Mouse (Mus musculus): ENCODE results near the gene Actn1. TPM values are rescaled to one million over a fixed set of nuclear protein-coding genes. Genes with fewer than 3 reads are reported as not detected.
"Not testable (repeated sequence)": the region's sequence is repeated elsewhere in the genome, so short reads cannot be mapped to it uniquely, and the experiment has no call there.

Actn1 gene
- polyA plus RNA-seq, 1 experiment from 2014 or later: 46.0 TPM

GRCm38 (mm10) chr12:80270924-80271323, 10.8 kb upstream of the Actn1 start:
- H3K27ac ChIP-seq (replicated peaks; ENCODE audit: low read depth, low read length): no peak overlapping the region

GRCm38 (mm10) chr12:80269303-80269702, 9.1 kb upstream of the Actn1 start:
- no peak overlapping the region for H3K27ac ChIP-seq (replicated peaks; ENCODE audit: low read depth, low read length)
- no peak overlapping the region for H3K4me2 ChIP-seq (ENCODE audit: low read depth, severe bottlenecking)
- no peak overlapping the region for H3K9ac ChIP-seq (ENCODE audit: low read length)
- no peaks in the 10 kb centered on the region for H3K27me3 ChIP-seq (ENCODE audit: control insufficient read depth, insufficient read depth, low read length)
- peaks cover 6% of the 10 kb centered on the region for H3K4me1 ChIP-seq (ENCODE audit: control insufficient read depth, insufficient read depth, low read length)
- WGBS: 77% methylated on average over 2 of the region's 2 CpGs
- no peaks in the 10 kb centered on the region for H3K9me3 ChIP-seq (ENCODE audit: control insufficient read depth, low read length)
- no peak for DNase-seq (ENCODE audit: low spot score)
- ATAC-seq (ENCODE audit: insufficient number of reproducible peaks, low FRiP score, low TSS enrichment, low read depth): no peak
- no peaks in the 10 kb centered on the region for H3K36me3 ChIP-seq (ENCODE audit: control insufficient read depth, insufficient read depth, low read length)
- no peak overlapping the region for H3K4me3 ChIP-seq (ENCODE audit: low read depth, low read length)

More at GRCm38 (mm10) chr12:80270924-80271323, 10.8 kb upstream of the Actn1 start:
- no peak overlapping the region for H3K4me3 ChIP-seq (ENCODE audit: low read depth, low read length)
- H3K36me3 ChIP-seq (ENCODE audit: control insufficient read depth, insufficient read depth, low read length): no peaks in the 10 kb centered on the region
- 0% methylated on average over 3 of the region's 3 CpGs for WGBS
- DNase-seq (ENCODE audit: low spot score) (no peak), ATAC-seq (ENCODE audit: insufficient number of reproducible peaks, low FRiP score, low TSS enrichment, low read depth) (no peak)
- no peaks in the 10 kb centered on the region for H3K9me3 ChIP-seq (ENCODE audit: control insufficient read depth, low read length)
- no peak overlapping the region for H3K4me2 ChIP-seq (ENCODE audit: low read depth, severe bottlenecking)
- H3K4me1 ChIP-seq (ENCODE audit: control insufficient read depth, insufficient read depth, low read length): peaks cover 6% of the 10 kb centered on the region
- H3K27me3 ChIP-seq (ENCODE audit: control insufficient read depth, insufficient read depth, low read length): no peaks in the 10 kb centered on the region
- H3K9ac ChIP-seq (ENCODE audit: low read length): 0 out of 2 replicates have a peak overlapping the region, but pooled peaks have one; percentile 40

GRCm38 (mm10) chr12:80267962-80268361, 7.8 kb upstream of the Actn1 start:
- no peaks in the 10 kb centered on the region for H3K27me3 ChIP-seq (ENCODE audit: control insufficient read depth, insufficient read depth, low read length)
- no peak overlapping the region for H3K27ac ChIP-seq (replicated peaks; ENCODE audit: low read depth, low read length)
- H3K9me3 ChIP-seq (ENCODE audit: control insufficient read depth, low read length): no peaks in the 10 kb centered on the region
- WGBS: 87% methylated on average over 6 of the region's 6 CpGs
- H3K4me1 ChIP-seq (ENCODE audit: control insufficient read depth, insufficient read depth, low read length): peaks cover 6% of the 10 kb centered on the region
- H3K9ac ChIP-seq (ENCODE audit: low read length): no peak overlapping the region
- ATAC-seq (ENCODE audit: insufficient number of reproducible peaks, low FRiP score, low TSS enrichment, low read depth) (no peak), DNase-seq (ENCODE audit: low spot score) (no peak)
- no peaks in the 10 kb centered on the region for H3K36me3 ChIP-seq (ENCODE audit: control insufficient read depth, insufficient read depth, low read length)
- H3K4me3 ChIP-seq (ENCODE audit: low read depth, low read length): no peak overlapping the region
- H3K4me2 ChIP-seq (ENCODE audit: low read depth, severe bottlenecking): no peak overlapping the region

- H3K4me2 ChIP-seq (ENCODE audit: low read depth, severe bottlenecking); H3K36me3 ChIP-seq (ENCODE audit: control insufficient read depth, insufficient read depth, low read length); H3K9me3 ChIP-seq (ENCODE audit: control insufficient read depth, low read length); ATAC-seq (ENCODE audit: insufficient number of reproducible peaks, low FRiP score, low TSS enrichment, low read depth); H3K27me3 ChIP-seq (ENCODE audit: control insufficient read depth, insufficient read depth, low read length); H3K9ac ChIP-seq (ENCODE audit: low read length); H3K4me1 ChIP-seq (ENCODE audit: control insufficient read depth, insufficient read depth, low read length); DNase-seq (ENCODE audit: low spot score); H3K27ac ChIP-seq (replicated peaks; ENCODE audit: low read depth, low read length); H3K4me3 ChIP-seq (ENCODE audit: low read depth, low read length): not testable (repeated sequence)
- WGBS: 85% methylated on average over 7 of the region's 7 CpGs
These were observed 4.2 kb upstream of the Actn1 start for GRCm38 (mm10) chr12:80264388-80264787.

GRCm38 (mm10) chr12:80260744-80261695, 849 bp upstream of the Actn1 start:
- Histone ChIP-seq H3K4me1 (ENCODE audit: control insufficient read depth, insufficient read depth, low read length) (peaks cover 15% of the 10 kb centered on the region), H3K4me2 (ENCODE audit: low read depth, severe bottlenecking) (peak overlapping the region; percentile 68), H3K27me3 (ENCODE audit: control insufficient read depth, insufficient read depth, low read length) (no peaks in the 10 kb centered on the region), H3K36me3 (ENCODE audit: control insufficient read depth, insufficient read depth, low read length) (no peaks in the 10 kb centered on the region), H3K9me3 (ENCODE audit: control insufficient read depth, low read length) (no peaks in the 10 kb centered on the region), H3K4me3 (ENCODE audit: low read depth, low read length) (peak overlapping the region; percentile 75), H3K9ac (ENCODE audit: low read length) (peak overlapping the region; percentile 61), H3K27ac (replicated peaks; ENCODE audit: low read depth, low read length) (peak overlapping the region; percentile 96)
- peak; percentile 73 for DNase-seq (ENCODE audit: low spot score)
- peak; percentile 29; the same call in 1 of the 2 replicates for ATAC-seq (ENCODE audit: insufficient number of reproducible peaks, low FRiP score, low TSS enrichment, low read depth)
- 14% methylated on average over 25 of the region's 25 CpGs for WGBS

GRCm38 (mm10) chr12:80259216-80260055, 735 bp downstream of the Actn1 start:
- Histone ChIP-seq H3K9me3 (ENCODE audit: control insufficient read depth, low read length) (no peaks in the 10 kb centered on the region), H3K27ac (replicated peaks; ENCODE audit: low read depth, low read length) (peak overlapping the region; percentile 96), H3K4me2 (ENCODE audit: low read depth, severe bottlenecking) (peak overlapping the region; percentile 68), H3K4me1 (ENCODE audit: control insufficient read depth, insufficient read depth, low read length) (peaks cover 15% of the 10 kb centered on the region), H3K4me3 (ENCODE audit: low read depth, low read length) (peak overlapping the region; percentile 75), H3K36me3 (ENCODE audit: control insufficient read depth, insufficient read depth, low read length) (no peaks in the 10 kb centered on the region), H3K9ac (ENCODE audit: low read length) (peak overlapping the region; percentile 81), H3K27me3 (ENCODE audit: control insufficient read depth, insufficient read depth, low read length) (no peaks in the 10 kb centered on the region)
- WGBS: under 1% methylated on average over 64 of the region's 64 CpGs
- peak; percentile 80 for ATAC-seq (ENCODE audit: insufficient number of reproducible peaks, low FRiP score, low TSS enrichment, low read depth)
- DNase-seq (ENCODE audit: low spot score): peak; percentile 90

GRCm38 (mm10) chr12:80258520-80259215, 1.5 kb downstream of the Actn1 start:
- peak overlapping the region; percentile 68 for H3K4me2 ChIP-seq (ENCODE audit: low read depth, severe bottlenecking)
- 0% methylated on average over 22 of the region's 22 CpGs for WGBS
- ATAC-seq (ENCODE audit: insufficient number of reproducible peaks, low FRiP score, low TSS enrichment, low read depth) (0 out of 2 replicates have a peak, but pooled peaks have one; percentile 0), DNase-seq (ENCODE audit: low spot score) (peak; percentile 48)
- peaks cover 15% of the 10 kb centered on the region for H3K4me1 ChIP-seq (ENCODE audit: control insufficient read depth, insufficient read depth, low read length)
- no peaks in the 10 kb centered on the region for H3K9me3 ChIP-seq (ENCODE audit: control insufficient read depth, low read length)
- H3K36me3 ChIP-seq (ENCODE audit: control insufficient read depth, insufficient read depth, low read length): no peaks in the 10 kb centered on the region; the same call in 1 of the 2 replicates
- H3K4me3 ChIP-seq (ENCODE audit: low read depth, low read length): peak overlapping the region; percentile 75
- no peaks in the 10 kb centered on the region for H3K27me3 ChIP-seq (ENCODE audit: control insufficient read depth, insufficient read depth, low read length)
- H3K9ac ChIP-seq (ENCODE audit: low read length): peak overlapping the region; percentile 81
- peak overlapping the region; percentile 96 for H3K27ac ChIP-seq (replicated peaks; ENCODE audit: low read depth, low read length)

GRCm38 (mm10) chr12:80251978-80252377, 8.2 kb downstream of the Actn1 start:
- Histone ChIP-seq H3K36me3 (ENCODE audit: control insufficient read depth, insufficient read depth, low read length) (no peaks in the 10 kb centered on the region; the same call in 1 of the 2 replicates), H3K9me3 (ENCODE audit: control insufficient read depth, low read length) (no peaks in the 10 kb centered on the region), H3K9ac (ENCODE audit: low read length) (no peak overlapping the region), H3K27ac (replicated peaks; ENCODE audit: low read depth, low read length) (no peak overlapping the region), H3K4me1 (ENCODE audit: control insufficient read depth, insufficient read depth, low read length) (peaks cover 33% of the 10 kb centered on the region), H3K4me3 (ENCODE audit: low read depth, low read length) (no peak overlapping the region), H3K27me3 (ENCODE audit: control insufficient read depth, insufficient read depth, low read length) (no peaks in the 10 kb centered on the region), H3K4me2 (ENCODE audit: low read depth, severe bottlenecking) (no peak overlapping the region)
- DNase-seq (ENCODE audit: low spot score) (no peak), ATAC-seq (ENCODE audit: insufficient number of reproducible peaks, low FRiP score, low TSS enrichment, low read depth) (no peak)
- 60% methylated on average over 2 of the region's 2 CpGs for WGBS

All from limb, embryonic 11.5 days (tissue).